Mouse (Mus musculus) gastrocnemius, adult 2 months (tissue): ENCODE measurements at regions not wholly inside any gene's neighbourhood (a gene's known extent, or its start where the extent isn't known, plus 50 kb on each side); places are given as distances from the start of the nearest gene placed in this dataset.

Experiments used
- DNase-seq: peaks from one replicate; pipeline ENCODE4 v3.0.0; 2022
- H3K27ac ChIP-seq: fragments of 200-600 bp; 2 replicates; pipeline ENCODE4 v1.8.1; 2022; ENCODE audit warnings: mild to moderate bottlenecking
- H3K4me3 ChIP-seq: fragments of 200-600 bp; 2 replicates; pipeline ENCODE4 v1.8.1; 2022; ENCODE audit warnings: mild to moderate bottlenecking, moderate library complexity
- CTCF ChIP-seq: fragments of 200-600 bp; IDR thresholded peaks from 2 replicates; pipeline ENCODE4 v1.8.1; 2022; ENCODE audit warnings: antibody characterized with exemption, mild to moderate bottlenecking, moderate library complexity
- intact Hi-C: fragments of 180-260 bp; cut with DNase I; formaldehyde crosslinking; loops from one replicate; pipeline ENCODE4 v1.15.1; 2025

- no peak for DNase-seq
- Histone ChIP-seq H3K27ac (peak overlapping the region; percentile 70), H3K4me3 (no peak overlapping the region)
- no peak for TF ChIP-seq CTCF
- intact Hi-C loops: loop anchor here (10.0 kb wide), 1 partner anchor 120 kb away; no protein-coding TSS in a partner anchor
Observed at GRCm38 (mm10) chr10:83995026-83995600, 272.4 kb downstream of the 1500009L16Rik start.

GRCm38 (mm10) chr10:83995913-83996312, 273.2 kb downstream of the 1500009L16Rik start:
- DNase-seq: peak; percentile 88
- TF ChIP-seq CTCF: no peak
- H3K27ac ChIP-seq: peak overlapping the region; percentile 72
- H3K4me3 ChIP-seq: no peak overlapping the region
- intact Hi-C loops: loop anchor here (10.0 kb wide), 1 partner anchor 121 kb away; no protein-coding TSS in a partner anchor

- TF ChIP-seq CTCF: peak; percentile 15; the same call in 1 of the 2 replicates
- no peak overlapping the region for H3K4me3 ChIP-seq
- intact Hi-C loops: loop anchor here (10.0 kb wide), 1 partner anchor 122 kb away; no protein-coding TSS in a partner anchor
- DNase-seq: no peak
- H3K27ac ChIP-seq: peak overlapping the region; percentile 72
Observed at GRCm38 (mm10) chr10:83996489-83996888, 273.8 kb downstream of the 1500009L16Rik start.

- TF ChIP-seq CTCF: no peak
- intact Hi-C loops: no loop called here
- DNase-seq: peak; percentile 34
- Histone ChIP-seq H3K27ac (no peak overlapping the region), H3K4me3 (no peak overlapping the region)
Observed at GRCm38 (mm10) chr10:84000436-84001208, 278.0 kb downstream of the 1500009L16Rik start.

GRCm38 (mm10) chr10:84002744-84003143, 280.1 kb downstream of the 1500009L16Rik start:
- no peak for DNase-seq
- no peak overlapping the region for H3K4me3 ChIP-seq
- TF ChIP-seq CTCF: no peak
- intact Hi-C loops: no loop called here
- no peak overlapping the region for H3K27ac ChIP-seq

- no peak for TF ChIP-seq CTCF
- Histone ChIP-seq H3K27ac (no peak overlapping the region), H3K4me3 (no peak overlapping the region)
- intact Hi-C loops: no loop called here
- no peak for DNase-seq
Observed at GRCm38 (mm10) chr10:84003601-84004149, 281.0 kb downstream of the 1500009L16Rik start.

- no peak for DNase-seq
- no peak for TF ChIP-seq CTCF
- Histone ChIP-seq H3K4me3 (no peak overlapping the region), H3K27ac (no peak overlapping the region)
- intact Hi-C loops: no loop called here
Observed at GRCm38 (mm10) chr10:84008923-84009322, 286.3 kb downstream of the 1500009L16Rik start.

- TF ChIP-seq CTCF: peak; percentile 81
- Histone ChIP-seq H3K4me3 (no peak overlapping the region), H3K27ac (peak overlapping the region; percentile 57)
- intact Hi-C loops: no loop called here
- DNase-seq: peak; percentile 66
Observed at GRCm38 (mm10) chr10:84019381-84019780, 296.7 kb downstream of the 1500009L16Rik start.

GRCm38 (mm10) chr10:84020023-84020620, 297.5 kb downstream of the 1500009L16Rik start:
- peak; percentile 71 for DNase-seq
- peak overlapping the region; percentile 57 for H3K27ac ChIP-seq
- no peak overlapping the region for H3K4me3 ChIP-seq
- TF ChIP-seq CTCF: peak; percentile 74
- intact Hi-C loops: loop anchor here (2.0 kb wide), 2 partner anchors 199 to 419 kb away; no protein-coding TSS in a partner anchor

- H3K27ac ChIP-seq: no peak overlapping the region
- intact Hi-C loops: loop anchor here (2.0 kb wide), 2 partner anchors 201 to 417 kb away; no protein-coding TSS in a partner anchor
Observed at GRCm38 (mm10) chr10:84021167-84022120, 298.8 kb downstream of the 1500009L16Rik start.

GRCm38 (mm10) chr10:84024294-84024693, 301.6 kb downstream of the 1500009L16Rik start:
- no peak for TF ChIP-seq CTCF
- Histone ChIP-seq H3K4me3 (no peak overlapping the region), H3K27ac (peak overlapping the region; percentile 64)

More at GRCm38 (mm10) chr10:84021167-84022120, 298.8 kb downstream of the 1500009L16Rik start:
- no peak overlapping the region for H3K4me3 ChIP-seq
- no peak for DNase-seq
- TF ChIP-seq CTCF: no peak

More at GRCm38 (mm10) chr10:84024294-84024693, 301.6 kb downstream of the 1500009L16Rik start:
- intact Hi-C loops: no loop called here
- no peak for DNase-seq
